Mouse (Mus musculus) heart, adult 8-10 months (tissue): ENCODE data around the gene Synj2bp. TPM values are rescaled to one million over a fixed set of nuclear protein-coding genes. Genes with fewer than 3 reads are reported as not detected.
"Not testable (repeated sequence)": the region's sequence is repeated elsewhere in the genome, so short reads cannot be mapped to it uniquely, and the experiment has no call there.

Source experiments
- DNase-seq: peaks from one replicate; pipeline ENCODE4 v3.0.0; 2022; ENCODE audit warnings: low spot score
- total RNA-seq, 4 experiments: library from RNA; stranded (reverse); gene quantifications; 2 replicates each; pipeline ENCODE4 v1.2.4; 2022

Gene Synj2bp
- total RNA-seq = 10 to 100 TPM; 36.2 to 45.1 (median 40.3) TPM

GRCm38 (mm10) chr12:81532316-81533028 lies at the start of gene Synj2bp, which contains the start of gene Gm20498:
Gene Synj2bp (minus strand): TSS chr12:81532911.
Gene Gm20498 (minus strand): TSS chr12:81532905.
- DNase-seq = peak; percentile 84

- DNase-seq = no peak
Measured at GRCm38 (mm10) chr12:81568374-81568773, 35.7 kb upstream of the Synj2bp start, which contains the start of gene Adam21. Gene Adam21 (minus strand): TSS chr12:81568474.

- DNase-seq = no peak
Measured at GRCm38 (mm10) chr12:81567931-81568330, 35.2 kb upstream of the Synj2bp start.

- no peak for DNase-seq
Measured at GRCm38 (mm10) chr12:81564173-81564572, 31.5 kb upstream of the Synj2bp start.

GRCm38 (mm10) chr12:81549286-81549685 lies 16.6 kb upstream of the Synj2bp start:
- DNase-seq = no peak

- DNase-seq = no peak
Measured at GRCm38 (mm10) chr12:81547163-81547562, 14.5 kb upstream of the Synj2bp start.

GRCm38 (mm10) chr12:81533029-81533419 lies 313 bp upstream of the Synj2bp start:
- DNase-seq = no peak

- DNase-seq = not testable (repeated sequence)
Measured at GRCm38 (mm10) chr12:81530587-81530986, 2.1 kb downstream of the Synj2bp start.

GRCm38 (mm10) chr12:81496906-81497305 lies 35.8 kb downstream of the Synj2bp start:
- DNase-seq = not testable (repeated sequence)

- DNase-seq = no peak
Measured at GRCm38 (mm10) chr12:81490491-81490890, 42.2 kb downstream of the Synj2bp start.

- DNase-seq = no peak
Measured at GRCm38 (mm10) chr12:81485311-81485710, 47.4 kb downstream of the Synj2bp start.

GRCm38 (mm10) chr12:81484727-81485191 lies 48.0 kb downstream of the Synj2bp start, which contains the start of gene Cox16:
Gene Cox16 (minus strand): TSS chr12:81485127.
- DNase-seq = peak; percentile 91

GRCm38 (mm10) chr12:81484212-81484611 lies 48.5 kb downstream of the Synj2bp start:
- no peak for DNase-seq

- peak; percentile 1 for DNase-seq
Measured at GRCm38 (mm10) chr12:81483656-81484055, 49.1 kb downstream of the Synj2bp start.

GRCm38 (mm10) chr12:81459051-81459450 lies 73.7 kb downstream of the Synj2bp start:
- DNase-seq = not testable (repeated sequence)

Other genes with a start within 250 kb of the Synj2bp start
- under 1 TPM; 0.16 to 0.20 (median 0.16) TPM for gene Slc8a3, start 199.7 kb downstream of the Synj2bp start, total RNA-seq
- under 1 TPM; 0.50 to 0.89 (median 0.61) TPM for gene Gm4787, start 153.4 kb downstream of the Synj2bp start, total RNA-seq
- gene Adam4, start 111.0 kb downstream of the Synj2bp start, total RNA-seq = 1 to 10 TPM in 1 of 4 experiments, under 1 TPM in 3; 0.60 to 1.1 (median 0.68) TPM
- gene Cox16, start 47.8 kb downstream of the Synj2bp start, total RNA-seq = 10 to 100 TPM; 59.2 to 68.2 (median 63.6) TPM
- gene Gm20498, start within 50 bp of the Synj2bp start, total RNA-seq = 10 to 100 TPM; 40.0 to 48.0 (median 46.3) TPM
- under 1 TPM in 1 of 4 experiments, not detected in 3; 0.11 TPM for gene Adam21, start 35.6 kb upstream of the Synj2bp start, total RNA-seq
- 10 to 100 TPM; 11.8 to 17.6 (median 14.8) TPM for gene Med6, start 62.1 kb upstream of the Synj2bp start, total RNA-seq
- 1 to 10 TPM; 1.2 to 2.2 (median 1.8) TPM for gene Ttc9, start 98.3 kb upstream of the Synj2bp start, total RNA-seq
- gene Map3k9, start 248.3 kb upstream of the Synj2bp start, total RNA-seq = under 1 TPM; 0.09 to 0.26 (median 0.18) TPM